Mouse (Mus musculus) ES-E14 (cell line): Measurements from ENCODE around the gene Lsg1.

Experiments
- HCFC1 ChIP-seq: IDR thresholded peaks from 2 replicates; pipeline ENCODE4 v1.6.1; 2012; ENCODE audit warnings: low read length, inconsistent platforms, borderline replicate concordance; ENCODE audit not compliant: insufficient read depth
- MAFK ChIP-seq: IDR thresholded peaks from 2 replicates; pipeline ENCODE4 v1.6.1; 2014; ENCODE audit warnings: mild to moderate bottlenecking, low read depth, low read length, inconsistent platforms; ENCODE audit not compliant: insufficient read depth
- ZNF384 ChIP-seq: IDR thresholded peaks from 2 replicates; pipeline ENCODE4 v1.6.1; 2012; ENCODE audit warnings: low read depth, low read length, inconsistent platforms

- TF ChIP-seq ZNF384 (no peak), MAFK (no peak), HCFC1 (no peak)
Observed at GRCm38 (mm10) chr16:30531761-30532406, 55.5 kb downstream of the Lsg1 start.
